Mouse (Mus musculus) kidney, embryonic 15.5 days (tissue): Measurements from ENCODE around the gene Fam102a. TPM values are rescaled to one million over a fixed set of nuclear protein-coding genes. Genes with fewer than 3 reads are reported as not detected.

Source experiments
- ATAC-seq: fragments of 200-750 bp; cut with Nextera tagmentation; replicated peaks from 2 replicates; pipeline ENCODE4 v1.8.0; 2017; ENCODE audit warnings: moderate TSS enrichment; ENCODE audit not compliant: low FRiP score
- H3K27ac ChIP-seq: fragments of 300-500 bp; sonication (generic); 2 replicates; pipeline ENCODE4 v1.5.1; 2015; ENCODE audit warnings: mild to moderate bottlenecking, inconsistent platforms
- H3K27me3 ChIP-seq: fragments of 300-500 bp; sonication (generic); 2 replicates; pipeline ENCODE4 v1.6.1; 2015; ENCODE audit warnings: inconsistent platforms
- H3K36me3 ChIP-seq: fragments of 300-500 bp; sonication (generic); 2 replicates; pipeline ENCODE4 v1.6.1; 2015; ENCODE audit warnings: inconsistent platforms
- H3K4me1 ChIP-seq: fragments of 300-500 bp; sonication (generic); 2 replicates; pipeline ENCODE4 v1.6.1; 2015; ENCODE audit warnings: inconsistent platforms
- H3K4me2 ChIP-seq: fragments of 300-500 bp; sonication (generic); 2 replicates; pipeline ENCODE4 v1.6.1; 2015; ENCODE audit warnings: moderate library complexity, mild to moderate bottlenecking, inconsistent platforms
- H3K4me3 ChIP-seq: fragments of 300-500 bp; sonication (generic); replicated peaks from 2 replicates; pipeline ENCODE4 v1.5.1; 2015; ENCODE audit warnings: mild to moderate bottlenecking, inconsistent platforms
- H3K9ac ChIP-seq: fragments of 300-500 bp; sonication (generic); 2 replicates; pipeline ENCODE4 v1.6.1; 2015; ENCODE audit warnings: mild to moderate bottlenecking, inconsistent platforms
- H3K9me3 ChIP-seq: fragments of 300-500 bp; sonication (generic); replicated peaks from 2 replicates; pipeline ENCODE4 v1.6.1; 2016; ENCODE audit warnings: inconsistent platforms
- WGBS: fragments of 180-500 bp; shearing (Covaris S2); methylation state at CpG from one replicate; pipeline ENCODE4 v1.1.7; 2015; ENCODE audit warnings: mixed read lengths; 5-methylcytosine and 5-hydroxymethylcytosine counted together
- polyA plus RNA-seq: library from polyadenylated mRNA; unstranded; fragments of >200 nt; fragmentation: Nextera tagmentation; extraction: Ambion mirVana; gene quantifications from 2 replicates; pipeline ENCODE4 v1.2.1, GENCODE M21; 2015

Gene Fam102a
- polyA plus RNA-seq, 1 experiment from 2014 or later, result 15.0 TPM

DNA sequence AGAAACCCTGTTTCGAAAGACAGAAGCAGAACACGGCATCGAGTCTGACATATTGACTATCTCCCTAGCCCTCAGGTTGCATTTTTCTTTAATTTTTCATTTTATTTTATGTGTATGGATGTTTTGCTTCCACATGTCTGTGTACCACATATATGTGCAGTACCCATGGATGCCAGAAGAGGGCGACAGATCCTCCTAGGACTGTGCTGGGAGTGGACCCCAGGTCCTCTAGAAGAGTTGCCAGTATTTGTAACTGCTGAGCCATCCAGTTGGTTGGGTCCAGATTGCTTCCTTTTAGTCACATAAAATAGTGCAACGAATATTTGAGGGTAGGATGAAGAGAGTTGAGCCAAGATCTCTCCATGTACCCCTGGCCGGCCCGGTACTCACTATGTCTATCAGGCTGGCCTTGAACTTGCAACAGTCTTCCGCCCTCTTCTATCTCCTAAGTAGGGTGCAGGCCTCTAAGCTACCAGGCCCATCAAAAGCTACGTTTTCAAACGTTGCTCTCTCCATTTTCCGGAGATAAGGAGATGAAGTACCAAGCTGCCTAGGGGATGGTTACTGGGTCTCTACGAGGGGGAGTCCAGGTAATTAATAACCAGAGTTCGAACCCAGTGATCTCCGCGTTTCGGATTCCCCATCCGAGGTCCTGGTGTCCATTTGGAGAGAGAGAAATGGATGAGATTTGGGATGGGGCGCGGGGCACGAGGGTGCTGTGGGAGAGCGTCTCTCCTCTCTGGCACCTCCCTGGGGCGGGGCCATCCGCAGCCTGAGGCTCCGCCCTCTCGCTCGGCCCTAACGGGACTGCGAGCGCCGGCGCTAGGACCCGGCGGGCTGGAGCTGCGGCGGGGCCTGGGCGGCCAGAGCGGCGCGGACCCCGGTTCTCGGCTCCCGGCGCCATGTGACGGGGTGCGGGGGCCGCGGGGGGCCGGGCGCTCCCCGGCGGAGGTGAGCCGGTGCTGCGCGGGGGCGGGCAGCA lies 71.3 kb downstream of the Fam102a start:
- H3K36me3 ChIP-seq, result no peaks in the 10 kb centered on the region
- peak overlapping the region; percentile 76 for H3K9ac ChIP-seq
- peak; percentile 76 for ATAC-seq
- H3K4me2 ChIP-seq, result peak overlapping the region; percentile 98
- H3K4me1 ChIP-seq, result peaks cover 59% of the 10 kb centered on the region
- peak overlapping the region; percentile 84 for H3K27ac ChIP-seq
- no peaks in the 10 kb centered on the region for H3K9me3 ChIP-seq
- H3K27me3 ChIP-seq, result no peaks in the 10 kb centered on the region
- WGBS, result 12% methylated on average over 48 of the region's 55 CpGs
- H3K4me3 ChIP-seq, result peak overlapping the region; percentile 79

DNA sequence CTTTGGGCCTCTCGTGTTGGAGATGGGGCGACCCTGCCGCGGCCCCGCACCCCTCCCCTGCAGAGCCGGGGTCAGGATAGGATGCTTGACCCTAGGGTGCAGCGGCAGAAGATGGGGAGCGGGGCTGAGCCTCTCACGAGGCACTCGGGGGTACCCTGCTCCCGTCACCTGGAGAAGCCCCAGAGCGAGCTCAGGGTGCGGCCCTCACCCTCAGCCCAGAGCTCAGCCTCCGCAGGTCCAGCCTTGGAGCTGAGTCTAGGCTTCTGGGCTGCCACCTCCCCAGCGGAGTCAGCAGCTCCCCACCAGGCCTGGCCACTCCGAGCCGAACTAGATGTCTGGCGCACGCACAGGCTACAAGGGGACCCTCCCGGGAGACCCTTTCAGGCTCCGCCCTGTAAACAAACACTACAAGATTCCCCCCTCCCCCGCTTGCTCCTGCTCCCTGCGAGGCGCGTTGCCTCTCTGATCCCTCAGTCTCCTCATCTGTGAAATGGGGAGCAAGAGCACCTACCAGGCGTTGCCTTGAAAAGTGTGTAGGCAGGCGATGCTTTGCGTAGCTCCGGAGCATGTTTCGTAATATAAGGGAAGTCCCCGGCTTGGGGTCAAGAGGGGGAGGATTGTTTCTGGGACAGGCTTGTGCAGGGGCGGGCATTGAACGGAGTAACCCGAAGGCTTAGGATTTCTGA lies 72.3 kb downstream of the Fam102a start:
- ATAC-seq, result peak; percentile 35
- Histone ChIP-seq H3K9ac (peak overlapping the region; percentile 76), H3K4me2 (peak overlapping the region; percentile 98), H3K27ac (peak overlapping the region; percentile 84), H3K27me3 (no peaks in the 10 kb centered on the region), H3K4me1 (peaks cover 49% of the 10 kb centered on the region), H3K9me3 (no peaks in the 10 kb centered on the region), H3K4me3 (peak overlapping the region; percentile 79), H3K36me3 (peaks cover 5% of the 10 kb centered on the region; the same call in 1 of the 2 replicates)
- WGBS, result 5% methylated on average over 34 of the region's 34 CpGs

DNA sequence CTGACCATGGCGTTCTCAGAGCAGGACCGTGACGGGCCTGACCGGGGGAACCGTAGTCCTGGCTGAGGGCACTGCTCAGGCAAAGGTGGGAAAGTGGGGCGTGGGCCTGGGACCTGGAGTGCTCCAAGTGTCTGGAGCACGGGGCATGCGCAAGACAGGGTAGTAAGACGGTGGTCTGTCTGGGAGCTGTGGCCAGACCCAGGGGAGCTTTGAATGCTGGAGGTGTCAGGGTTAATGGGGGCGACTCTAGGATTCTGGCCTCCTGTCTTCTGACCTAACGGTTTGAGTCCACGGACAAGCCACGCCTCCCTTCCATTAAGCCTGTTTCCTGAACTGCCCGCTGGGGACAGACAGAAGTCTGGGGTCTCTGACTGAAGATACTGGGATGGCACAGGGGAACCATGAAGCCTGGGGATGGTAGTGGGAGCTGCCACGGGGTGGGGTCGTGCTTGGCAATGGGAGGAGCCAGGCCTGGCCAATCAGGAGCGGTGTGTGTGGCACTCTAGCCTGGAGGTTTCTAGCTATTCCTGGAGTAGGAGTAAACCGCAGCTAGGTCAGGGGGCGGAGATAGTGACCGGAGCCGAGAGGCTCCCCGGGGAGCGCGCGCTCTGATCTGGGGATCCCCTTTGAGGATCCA lies 73.1 kb downstream of the Fam102a start:
- Histone ChIP-seq H3K4me3 (peak overlapping the region; percentile 79), H3K27ac (peak overlapping the region; percentile 84), H3K4me2 (peak overlapping the region; percentile 98), H3K36me3 (peaks cover 13% of the 10 kb centered on the region), H3K27me3 (no peaks in the 10 kb centered on the region), H3K4me1 (peaks cover 46% of the 10 kb centered on the region), H3K9ac (0 out of 2 replicates have a peak overlapping the region, but pooled peaks have one; percentile 11), H3K9me3 (no peaks in the 10 kb centered on the region)
- peak; percentile 61 for ATAC-seq
- 5% methylated on average over 25 of the region's 25 CpGs for WGBS

DNA sequence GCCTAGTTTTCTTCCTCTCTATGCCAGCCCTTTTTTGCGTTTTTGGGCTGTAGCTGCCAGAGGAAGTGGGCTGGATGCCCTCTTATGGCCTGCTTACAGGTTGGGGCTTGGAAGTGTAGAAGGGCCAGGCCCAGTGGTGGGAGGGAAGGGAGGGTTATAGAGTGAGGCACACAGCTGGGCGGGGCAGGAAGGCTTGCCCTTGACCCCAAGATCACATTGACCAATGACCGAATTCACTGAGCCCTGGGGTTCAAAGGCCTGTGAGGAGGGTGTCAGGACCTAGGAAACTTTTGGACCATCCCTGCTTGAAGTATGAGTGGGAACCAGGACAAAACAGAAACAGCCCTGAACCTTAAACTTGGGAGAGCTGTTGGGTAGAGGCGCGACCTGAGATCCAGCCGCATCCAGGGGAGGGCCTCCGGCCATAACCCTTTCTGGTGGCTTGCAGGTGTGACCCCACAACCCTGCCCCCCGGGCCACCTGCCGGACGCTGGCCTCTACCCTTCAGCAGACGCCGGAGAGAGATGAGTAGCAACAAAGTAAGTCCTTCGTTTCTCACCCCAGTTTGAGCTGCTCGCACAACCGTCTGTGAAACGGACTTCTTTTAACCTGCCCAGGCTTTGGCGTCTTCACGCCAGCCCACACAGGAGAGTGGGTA lies 73.8 kb downstream of the Fam102a start:
- 39% methylated on average over 18 of the region's 18 CpGs for WGBS
- H3K4me1 ChIP-seq, result peaks cover 46% of the 10 kb centered on the region
- no peaks in the 10 kb centered on the region for H3K9me3 ChIP-seq
- H3K36me3 ChIP-seq, result peaks cover 16% of the 10 kb centered on the region
- no peaks in the 10 kb centered on the region for H3K27me3 ChIP-seq
- 0 out of 2 replicates have a peak overlapping the region, but pooled peaks have one; percentile 11 for H3K9ac ChIP-seq
- peak overlapping the region; percentile 79 for H3K4me3 ChIP-seq
- peak overlapping the region; percentile 98 for H3K4me2 ChIP-seq
- ATAC-seq, result peak; percentile 21; the same call in 1 of the 2 replicates
- peak overlapping the region; percentile 84 for H3K27ac ChIP-seq

DNA sequence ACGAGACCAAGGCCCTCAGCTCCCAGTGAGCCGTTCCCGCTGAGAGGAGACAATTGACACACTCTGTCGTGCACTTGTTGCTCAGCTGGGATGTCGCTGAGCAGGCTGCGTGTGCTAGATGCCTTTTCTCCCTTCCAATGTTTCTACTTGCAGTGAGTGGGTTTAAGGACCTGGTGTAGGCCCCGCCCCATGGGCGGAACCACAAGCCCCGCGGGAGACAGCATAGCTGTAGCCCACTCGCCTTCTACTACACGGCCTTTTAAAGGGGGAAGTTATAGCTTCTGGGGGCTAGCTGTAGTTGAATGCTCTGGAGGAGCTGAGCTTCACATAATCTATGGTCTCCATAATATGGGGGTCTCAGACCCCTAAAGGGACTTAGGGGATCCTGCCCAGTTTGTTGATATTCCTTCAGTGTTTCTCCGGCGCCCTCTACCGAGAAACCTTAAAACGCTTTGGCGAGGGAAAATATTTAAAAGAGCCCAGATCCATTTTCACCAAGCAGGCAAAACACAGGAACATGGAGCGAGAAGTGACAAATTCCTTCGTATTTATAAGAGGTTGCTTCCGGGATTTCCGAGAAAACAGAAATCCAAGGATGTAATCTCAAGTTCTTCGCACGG lies 75.6 kb downstream of the Fam102a start:
- Histone ChIP-seq H3K4me2 (peak overlapping the region; percentile 70), H3K27ac (peak overlapping the region; percentile 30), H3K4me3 (peak overlapping the region; percentile 49), H3K4me1 (peaks cover 46% of the 10 kb centered on the region), H3K9me3 (no peaks in the 10 kb centered on the region), H3K9ac (no peak overlapping the region; the same call in 1 of the 2 replicates), H3K36me3 (peaks cover 28% of the 10 kb centered on the region), H3K27me3 (no peaks in the 10 kb centered on the region)
- 17% methylated on average over 23 of the region's 23 CpGs for WGBS
- no peak for ATAC-seq

DNA sequence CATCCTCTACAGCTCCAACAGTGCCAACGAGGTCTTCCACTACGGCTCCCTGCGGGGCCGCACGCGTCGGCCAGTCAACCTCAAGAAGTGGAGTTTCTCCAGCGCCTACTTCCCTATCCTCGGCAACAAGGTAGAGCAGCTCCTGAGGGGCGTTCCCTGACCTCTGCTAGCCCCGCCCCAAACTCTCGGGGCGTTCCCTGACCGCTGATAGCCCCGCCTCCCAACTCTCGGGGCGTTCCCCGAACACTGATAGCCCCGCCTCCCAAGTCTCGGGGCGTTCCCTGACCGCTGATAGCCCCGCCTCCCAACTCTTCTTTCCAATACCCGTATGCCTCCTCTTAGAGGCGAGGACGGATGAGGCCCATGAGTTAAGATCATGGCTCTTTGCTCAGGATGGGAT lies 77.1 kb downstream of the Fam102a start:
- no peak overlapping the region for H3K27ac ChIP-seq
- 0 out of 2 replicates have a peak, but pooled peaks cover under 1% of the 10 kb centered on the region for H3K9me3 ChIP-seq
- 75% methylated on average over 26 of the region's 26 CpGs for WGBS
- H3K4me1 ChIP-seq, result peaks cover 36% of the 10 kb centered on the region
- H3K27me3 ChIP-seq, result no peaks in the 10 kb centered on the region
- H3K4me3 ChIP-seq, result no peak overlapping the region
- no peak for ATAC-seq
- no peak overlapping the region for H3K9ac ChIP-seq
- no peak overlapping the region for H3K4me2 ChIP-seq
- H3K36me3 ChIP-seq, result peaks cover 41% of the 10 kb centered on the region

DNA sequence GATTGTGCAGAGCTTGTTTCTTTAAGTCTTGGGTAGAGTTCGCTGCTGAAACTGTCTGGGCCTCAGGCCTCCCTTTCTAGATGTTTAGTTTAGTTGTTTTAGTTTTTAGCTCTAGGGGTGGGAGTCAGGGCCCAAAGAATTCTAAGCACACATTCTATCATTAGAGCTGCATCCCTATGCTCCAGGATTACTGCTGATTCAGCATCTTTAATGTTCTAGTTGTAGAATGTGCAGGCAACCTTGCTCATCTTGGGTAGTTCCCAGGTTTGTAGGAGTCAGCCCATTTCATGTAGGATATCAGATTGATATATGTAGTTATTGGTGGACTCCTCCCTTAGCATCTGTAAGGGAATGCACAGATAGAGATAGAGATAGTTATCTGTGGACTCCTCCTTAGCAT lies 82.0 kb downstream of the Fam102a start:
- Histone ChIP-seq H3K4me2 (no peak overlapping the region), H3K4me1 (peaks cover 42% of the 10 kb centered on the region), H3K4me3 (no peak overlapping the region), H3K36me3 (peaks cover 48% of the 10 kb centered on the region), H3K27me3 (no peaks in the 10 kb centered on the region), H3K9ac (no peak overlapping the region), H3K9me3 (peaks cover 4% of the 10 kb centered on the region; the same call in 1 of the 2 replicates), H3K27ac (no peak overlapping the region)
- WGBS, result 95% methylated on average over 1 of the region's 1 CpGs
- no peak for ATAC-seq

DNA sequence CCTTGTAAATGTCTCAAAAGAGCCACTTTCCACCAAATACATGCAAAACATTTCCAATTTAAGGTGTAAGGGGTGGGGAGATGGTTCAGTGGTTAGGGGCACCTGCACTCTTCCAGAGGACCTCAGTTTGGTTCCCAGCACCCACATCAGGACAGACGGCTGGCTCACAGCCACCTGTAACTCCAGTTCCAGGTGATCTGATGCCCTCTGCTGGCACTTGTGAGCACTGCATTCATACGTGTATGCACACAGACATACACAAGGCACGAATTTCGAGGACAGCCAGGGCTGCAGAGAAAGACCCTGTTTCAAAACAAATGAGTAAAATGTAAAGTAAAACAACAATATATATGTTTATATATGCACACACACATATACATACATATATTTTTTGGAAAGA lies 82.5 kb downstream of the Fam102a start:
- no peak for ATAC-seq
- Histone ChIP-seq H3K9me3 (peaks cover 4% of the 10 kb centered on the region; the same call in 1 of the 2 replicates), H3K9ac (no peak overlapping the region), H3K27me3 (no peaks in the 10 kb centered on the region), H3K4me2 (no peak overlapping the region), H3K36me3 (peaks cover 43% of the 10 kb centered on the region), H3K4me3 (no peak overlapping the region), H3K27ac (no peak overlapping the region), H3K4me1 (peaks cover 44% of the 10 kb centered on the region)
- 93% methylated on average over 4 of the region's 4 CpGs for WGBS

DNA sequence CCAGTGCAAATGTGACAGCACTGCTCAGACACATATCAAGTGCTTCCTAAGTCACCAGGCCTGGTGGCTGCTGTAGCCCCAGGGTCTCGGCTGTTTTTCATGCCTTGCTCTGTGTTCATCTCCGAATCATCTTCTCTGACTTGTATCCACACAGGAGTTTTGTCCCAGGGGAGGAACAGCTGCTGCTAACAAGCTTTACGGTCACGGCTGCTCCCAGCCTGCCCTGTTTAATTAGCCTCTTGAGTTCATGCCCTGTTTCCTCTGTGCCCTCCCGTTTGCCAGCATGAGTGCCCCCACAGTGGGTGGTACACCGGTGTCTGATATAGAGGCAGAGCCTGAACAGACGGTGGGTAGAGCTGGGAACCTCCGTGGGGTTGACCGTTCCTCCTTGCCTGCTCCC lies 82.9 kb downstream of the Fam102a start:
- Histone ChIP-seq H3K9ac (no peak overlapping the region), H3K36me3 (peaks cover 40% of the 10 kb centered on the region), H3K4me1 (peaks cover 44% of the 10 kb centered on the region), H3K4me3 (no peak overlapping the region), H3K4me2 (no peak overlapping the region), H3K27me3 (no peaks in the 10 kb centered on the region), H3K9me3 (peaks cover 4% of the 10 kb centered on the region; the same call in 1 of the 2 replicates), H3K27ac (no peak overlapping the region)
- no peak for ATAC-seq
- 60% methylated on average over 9 of the region's 9 CpGs for WGBS
